In the genomic region with DNA sequence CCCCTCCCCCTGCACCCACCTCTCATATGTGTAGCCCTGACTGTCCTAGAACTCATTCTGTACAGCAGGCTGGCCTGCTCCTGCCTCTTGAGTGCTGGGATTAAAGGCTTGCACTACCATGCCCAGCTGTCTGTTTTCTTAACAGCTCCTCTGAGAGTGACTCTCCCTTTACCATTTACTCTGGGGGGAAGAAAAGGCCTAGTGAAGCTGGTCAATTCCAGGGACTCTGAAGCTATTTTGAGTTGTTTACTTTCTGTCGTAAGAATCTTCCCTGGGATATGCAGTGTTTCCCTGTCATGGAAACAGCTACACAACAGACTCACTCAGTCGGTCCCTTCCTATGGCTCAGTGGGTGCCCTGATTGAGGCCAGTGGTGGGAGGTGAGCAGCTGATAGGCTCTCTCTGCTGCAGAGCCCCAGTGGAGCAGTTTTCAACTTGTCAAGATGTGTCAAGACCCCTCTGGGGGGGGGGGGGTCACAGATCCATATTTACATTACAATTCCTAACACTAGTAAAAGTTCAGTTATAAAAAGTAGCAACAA, we compare ENCODE assay signal across 14 mouse cellular contexts.
DNase-seq lines count a peak whose midpoint lies in the region; ATAC-seq and TF ChIP-seq lines count a peak whose summit lies in the region.
"Had no signal": no experiment of that assay in that cellular context is flagged by ENCODE, and none has a peak within 500 bp of the region (broad histone marks: within the 10 kb centered on the region; RNA-seq: fewer than 3 reads in every experiment).

No protein-coding gene starts in this region.

- H3K4me2 ChIP-seq in forebrain, embryonic 16.5 days (ENCODE audit: low read length): no peak overlapping the region
- H3K4me2 ChIP-seq in liver, postnatal 0 days (ENCODE audit: low read depth, low read length): no peak overlapping the region
- no peak overlapping the region for H3K4me2 ChIP-seq in liver, embryonic 11.5 days

- no peak for TF ChIP-seq CTCF in liver, postnatal 0 days (IDR thresholded peaks at IDR 0.05; ENCODE audit: low read depth)

- H3K36me3 ChIP-seq in forebrain, embryonic 16.5 days (ENCODE audit: control insufficient read depth, insufficient read depth): no peaks in the 10 kb centered on the region
- H3K36me3 ChIP-seq in forebrain, embryonic 10.5 days (replicated peaks): no peaks in the 10 kb centered on the region
- H3K36me3 ChIP-seq in liver, postnatal 0 days (replicated peaks; ENCODE audit: insufficient read depth, low read length): no peaks in the 10 kb centered on the region
- H3K36me3 ChIP-seq in liver, embryonic 11.5 days (ENCODE audit: control insufficient read depth, insufficient read depth, low read length): no peaks in the 10 kb centered on the region

- no peaks in the 10 kb centered on the region for H3K27me3 ChIP-seq in forebrain, embryonic 16.5 days (replicated peaks; ENCODE audit: control insufficient read depth, insufficient read depth, low read length)
- H3K27me3 ChIP-seq in forebrain, embryonic 10.5 days (ENCODE audit: poor library complexity, severe bottlenecking): no peaks in the 10 kb centered on the region
- H3K27me3 ChIP-seq in liver, postnatal 0 days (ENCODE audit: insufficient read depth, low read length): no peaks in the 10 kb centered on the region
- no peaks in the 10 kb centered on the region for H3K27me3 ChIP-seq in liver, embryonic 11.5 days (replicated peaks; ENCODE audit: control insufficient read depth, insufficient read depth, low read length)

- no peaks in the 10 kb centered on the region for H3K9me3 ChIP-seq in forebrain, embryonic 16.5 days (ENCODE audit: control insufficient read depth, low read length)
- no peaks in the 10 kb centered on the region for H3K9me3 ChIP-seq in forebrain, embryonic 10.5 days
- no peaks in the 10 kb centered on the region for H3K9me3 ChIP-seq in liver, postnatal 0 days (ENCODE audit: low read length)
- H3K9me3 ChIP-seq in liver, embryonic 11.5 days (ENCODE audit: control insufficient read depth, low read length): no peaks in the 10 kb centered on the region
- H3K9me3 ChIP-seq: G1E had no signal

- 35% methylated on average over 2 of the region's 2 CpGs for WGBS in forebrain, embryonic 16.5 days
- WGBS in forebrain, embryonic 10.5 days: 58% methylated on average over 2 of the region's 2 CpGs
- 39% methylated on average over 2 of the region's 2 CpGs for WGBS in liver, postnatal 0 days (ENCODE audit: insufficient replicate concordance)
- WGBS in liver, embryonic 11.5 days: 40% methylated on average over 2 of the region's 2 CpGs

- no peak for ATAC-seq in forebrain, embryonic 16.5 days
- ATAC-seq in liver, postnatal 0 days: peak; percentile 41; the same call in 1 of the 2 replicates
- ATAC-seq in liver, embryonic 11.5 days (replicated peaks; ENCODE audit: low FRiP score): no peak
- ATAC-seq: forebrain, embryonic 14.5 days had no signal

- intact Hi-C loops in heart, postnatal 10 days (cut with DNase I): no loop called here

- H3K4me1 ChIP-seq in forebrain, embryonic 16.5 days (replicated peaks; ENCODE audit: control insufficient read depth, insufficient read depth, low read length): peaks cover 7% of the 10 kb centered on the region
- peaks cover 44% of the 10 kb centered on the region for H3K4me1 ChIP-seq in forebrain, embryonic 10.5 days
- H3K4me1 ChIP-seq in liver, postnatal 0 days (ENCODE audit: insufficient read depth): peaks cover 18% of the 10 kb centered on the region
- H3K4me1 ChIP-seq in liver, embryonic 11.5 days (replicated peaks; ENCODE audit: control insufficient read depth, insufficient read depth, low read length): peaks cover 36% of the 10 kb centered on the region

- no peak overlapping the region for H3K9ac ChIP-seq in forebrain, embryonic 16.5 days (replicated peaks; ENCODE audit: low read depth, low read length)
- H3K9ac ChIP-seq in liver, postnatal 0 days (replicated peaks): no peak overlapping the region
- H3K9ac ChIP-seq in liver, embryonic 11.5 days (ENCODE audit: low read depth, low read length): no peak overlapping the region

- H3K27ac ChIP-seq in forebrain, embryonic 16.5 days (ENCODE audit: low read length): 0 out of 2 replicates have a peak overlapping the region, but pooled peaks have one; percentile 28
- H3K27ac ChIP-seq in forebrain, embryonic 10.5 days: no peak overlapping the region
- no peak overlapping the region for H3K27ac ChIP-seq in liver, postnatal 0 days (ENCODE audit: low read depth)
- no peak overlapping the region for H3K27ac ChIP-seq in liver, embryonic 11.5 days (ENCODE audit: low read depth, low read length)
- H3K27ac ChIP-seq: macrophage had no signal

- no peak overlapping the region for H3K4me3 ChIP-seq in forebrain, embryonic 16.5 days (replicated peaks; ENCODE audit: low read length)
- no peak overlapping the region for H3K4me3 ChIP-seq in forebrain, embryonic 10.5 days
- H3K4me3 ChIP-seq in liver, postnatal 0 days (ENCODE audit: low read depth, low read length): no peak overlapping the region
- H3K4me3 ChIP-seq in liver, embryonic 11.5 days (ENCODE audit: low read depth, low read length): no peak overlapping the region

- no peak for DNase-seq in forebrain, embryonic 10.5 days (ENCODE audit: extremely low spot score, low spot score)
- DNase-seq in liver, postnatal 0 days: no peak
- DNase-seq in liver, embryonic 11.5 days (ENCODE audit: low spot score): no peak
- peak; percentile 28 to 35 for DNase-seq in heart, postnatal 10 days
- peak; percentile 44 for DNase-seq in retina, postnatal 1 day
- no peak for DNase-seq in gastrocnemius, postnatal 25 days
- no peak for DNase-seq in gastrocnemius, postnatal 4 days (ENCODE audit: low spot score in 2 of 2)
- DNase-seq: kidney, postnatal 4 days; spleen, adult 18-20 months; thymus, adult 18-20 months had no signal

- no peak for TF ChIP-seq EP300 in liver, postnatal 0 days (IDR thresholded peaks at IDR 0.05; ENCODE audit: low read depth)

Comparison
In these comparisons a context has a peak if more than half of its experiments do, and no peak if none do; other contexts are left out.
1. DNase-seq: peak in heart, postnatal 10 days (2 of 2) and retina, postnatal 1 day (single experiment); none in forebrain, embryonic 10.5 days (single experiment), liver, postnatal 0 days (single experiment), liver, embryonic 11.5 days (single experiment), gastrocnemius, postnatal 25 days (single experiment) and gastrocnemius, postnatal 4 days (0 of 2).